Mouse (Mus musculus) testis, adult 2 months (tissue): ENCODE measurements at regions not wholly inside any gene's neighbourhood (a gene's known extent, or its start where the extent isn't known, plus 50 kb on each side); places are given as distances from the start of the nearest gene placed in this dataset.

ENCODE experiments used
- H3K27ac ChIP-seq: fragments of 200-500 bp; 2 replicates; pipeline ENCODE4 v1.5.1; 2012; ENCODE audit warnings: low read depth, low read length; ENCODE audit not compliant: control insufficient read depth, insufficient read depth
- H3K27me3 ChIP-seq: fragments of 200-500 bp; 2 replicates; pipeline ENCODE4 v1.6.1; 2012; ENCODE audit warnings: mild to moderate bottlenecking, low read length, moderate library complexity; ENCODE audit not compliant: control insufficient read depth, insufficient read depth
- H3K36me3 ChIP-seq: fragments of 200-500 bp; 2 replicates; pipeline ENCODE4 v1.6.1; 2012; ENCODE audit warnings: mild to moderate bottlenecking, low read length; ENCODE audit not compliant: control insufficient read depth, insufficient read depth
- H3K4me1 ChIP-seq: fragments of 200-500 bp; 2 replicates; pipeline ENCODE4 v1.6.1; 2012; ENCODE audit warnings: low read length; ENCODE audit not compliant: control insufficient read depth, insufficient read depth
- H3K4me3 ChIP-seq: fragments of 200-500 bp; 2 replicates; pipeline ENCODE4 v1.5.1; 2012; ENCODE audit warnings: low read depth, mild to moderate bottlenecking, low read length, moderate library complexity, mixed read lengths; ENCODE audit not compliant: control insufficient read depth
- CTCF ChIP-seq: fragments of 200-500 bp; IDR thresholded peaks from 2 replicates; pipeline ENCODE4 v1.5.1; 2012; ENCODE audit warnings: low read depth, mild to moderate bottlenecking, inconsistent platforms, low read length, moderate library complexity; ENCODE audit not compliant: control insufficient read depth, insufficient read depth, insufficient replicate concordance
- POLR2A ChIP-seq: fragments of 200-500 bp; IDR thresholded peaks from 2 replicates; pipeline ENCODE4 v1.6.1; 2012; ENCODE audit warnings: low read depth, mild to moderate bottlenecking, inconsistent platforms, low read length, moderate library complexity; ENCODE audit not compliant: control insufficient read depth

- H3K27ac ChIP-seq: no peak overlapping the region
- H3K27me3 ChIP-seq: no peaks in the 10 kb centered on the region
- TF ChIP-seq CTCF (no peak), POLR2A (no peak)
- H3K4me1 ChIP-seq: peaks cover 2% of the 10 kb centered on the region; the same call in 1 of the 2 replicates
- H3K4me3 ChIP-seq: no peak overlapping the region
- no peaks in the 10 kb centered on the region for H3K36me3 ChIP-seq
Measured at GRCm38 (mm10) chr13:81852309-81852978, 69.6 kb downstream of the Cetn3 start.

- Histone ChIP-seq H3K36me3 (no peaks in the 10 kb centered on the region), H3K4me3 (no peak overlapping the region), H3K27ac (no peak overlapping the region), H3K27me3 (no peaks in the 10 kb centered on the region), H3K4me1 (peaks cover 2% of the 10 kb centered on the region; the same call in 1 of the 2 replicates)
- TF ChIP-seq POLR2A: no peak
- no peak for TF ChIP-seq CTCF
Measured at GRCm38 (mm10) chr13:81856072-81856471, 73.2 kb downstream of the Cetn3 start.

DNA sequence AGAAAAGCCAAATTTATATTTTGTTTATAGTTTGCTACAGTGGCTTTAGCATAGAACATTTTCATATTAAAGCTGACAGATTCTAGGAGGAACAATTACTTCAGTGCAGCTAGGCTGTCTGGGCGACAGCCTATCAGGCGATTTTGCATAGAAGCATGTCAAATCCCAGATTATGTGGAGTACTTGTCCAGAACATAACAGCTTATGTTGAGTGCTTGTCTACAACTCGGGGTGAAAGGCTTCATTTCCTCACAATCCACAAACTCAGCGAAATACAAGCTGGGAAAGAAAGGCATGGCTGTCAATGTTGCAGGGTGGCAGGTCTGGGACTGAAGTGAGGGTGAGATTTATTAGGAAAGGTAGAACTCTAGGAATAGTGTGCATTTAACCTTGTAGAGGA is 77.8 kb downstream of the Cetn3 start:
- no peaks in the 10 kb centered on the region for H3K36me3 ChIP-seq
- H3K27ac ChIP-seq: no peak overlapping the region
- H3K27me3 ChIP-seq: no peaks in the 10 kb centered on the region
- TF ChIP-seq CTCF (no peak), POLR2A (no peak)
- no peak overlapping the region for H3K4me3 ChIP-seq
- no peaks in the 10 kb centered on the region for H3K4me1 ChIP-seq

DNA sequence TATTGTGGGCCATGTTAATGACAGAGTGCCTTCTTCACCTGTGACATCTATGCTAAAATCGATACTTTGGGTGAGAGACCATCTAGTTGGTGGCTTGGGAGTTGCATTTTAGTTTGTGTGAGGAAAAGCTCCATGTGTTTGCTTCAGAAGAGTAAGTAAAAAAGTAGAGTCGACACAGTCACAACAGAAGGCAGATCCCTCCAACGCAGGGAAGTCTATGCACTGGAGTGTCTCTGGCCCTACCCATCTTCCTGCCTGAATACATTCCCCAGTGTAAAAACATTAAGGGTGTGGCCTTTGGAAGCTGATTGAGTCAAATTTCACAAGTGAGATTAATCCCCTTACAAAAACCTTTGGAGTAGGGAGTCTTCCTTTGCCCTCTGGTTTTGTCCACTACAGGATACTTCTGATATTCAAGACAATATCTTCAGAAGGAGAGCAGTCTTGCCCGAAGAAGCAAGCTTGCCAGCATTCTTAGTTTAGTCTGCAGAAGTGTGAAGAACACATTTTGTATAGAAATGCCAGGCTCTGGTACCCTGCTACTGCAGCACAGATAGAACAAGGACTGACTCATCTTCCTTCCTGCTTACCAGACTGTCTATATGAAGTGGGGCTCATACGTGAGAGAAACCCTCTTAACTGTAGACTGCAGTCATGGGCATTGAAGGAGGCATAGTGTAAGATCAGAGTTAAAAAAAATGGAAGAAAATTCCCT is 79.2 kb downstream of the Cetn3 start:
- Histone ChIP-seq H3K27ac (no peak overlapping the region), H3K4me1 (no peaks in the 10 kb centered on the region), H3K36me3 (no peaks in the 10 kb centered on the region), H3K27me3 (no peaks in the 10 kb centered on the region), H3K4me3 (no peak overlapping the region)
- TF ChIP-seq POLR2A (no peak), CTCF (no peak)

DNA sequence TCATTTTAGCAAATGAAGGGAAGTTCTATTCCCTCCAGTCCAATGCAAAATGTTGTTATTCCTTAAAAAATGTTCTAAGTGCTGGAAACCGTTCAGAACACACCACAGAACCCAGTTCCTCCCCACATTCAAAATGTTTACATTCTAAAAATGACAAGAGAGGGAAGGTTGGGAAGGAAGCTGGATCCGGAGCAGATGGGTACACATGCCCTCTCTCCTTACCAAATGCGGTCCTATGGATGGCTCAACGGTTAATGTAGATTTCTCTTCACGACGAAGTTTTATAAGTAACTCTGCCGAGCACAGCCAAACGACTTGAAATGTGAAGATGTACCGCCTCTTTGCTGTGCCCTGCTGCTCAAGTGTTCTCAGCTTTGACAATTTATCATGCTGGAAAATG is 88.3 kb downstream of the Cetn3 start:
- H3K4me1 ChIP-seq: no peaks in the 10 kb centered on the region
- no peak overlapping the region for H3K27ac ChIP-seq
- no peaks in the 10 kb centered on the region for H3K36me3 ChIP-seq
- no peaks in the 10 kb centered on the region for H3K27me3 ChIP-seq
- no peak overlapping the region for H3K4me3 ChIP-seq
- TF ChIP-seq CTCF: no peak
- TF ChIP-seq POLR2A: no peak

- Histone ChIP-seq H3K27ac (no peak overlapping the region), H3K27me3 (no peaks in the 10 kb centered on the region), H3K4me1 (no peaks in the 10 kb centered on the region), H3K4me3 (no peak overlapping the region), H3K36me3 (no peaks in the 10 kb centered on the region)
- TF ChIP-seq POLR2A (no peak), CTCF (no peak)
Measured at GRCm38 (mm10) chr13:81885879-81886278, 103.0 kb downstream of the Cetn3 start.

- TF ChIP-seq POLR2A (no peak), CTCF (no peak)
- Histone ChIP-seq H3K4me1 (no peaks in the 10 kb centered on the region), H3K4me3 (no peak overlapping the region), H3K36me3 (no peaks in the 10 kb centered on the region), H3K27me3 (no peaks in the 10 kb centered on the region), H3K27ac (no peak overlapping the region)
Measured at GRCm38 (mm10) chr13:81930266-81930665, 147.4 kb downstream of the Cetn3 start.

DNA sequence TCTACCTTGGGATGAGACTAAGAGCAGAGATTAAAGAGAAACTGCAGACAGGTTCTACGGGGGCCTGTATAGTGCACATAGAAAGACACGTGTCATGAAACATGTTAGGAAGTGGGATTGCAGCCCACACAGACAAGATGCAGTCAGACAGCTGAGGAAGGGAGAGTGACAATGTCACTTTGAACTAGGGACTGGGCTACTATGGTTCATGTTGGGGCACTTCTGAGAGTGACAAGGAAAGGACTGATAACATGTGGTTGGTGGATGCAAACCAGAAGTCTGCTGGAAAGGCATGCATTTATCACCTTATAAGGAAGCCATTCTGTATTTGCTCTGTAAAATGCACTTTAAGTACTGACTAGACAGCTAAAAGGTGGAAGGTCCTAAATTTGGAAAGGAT is 148.3 kb downstream of the Cetn3 start:
- H3K27ac ChIP-seq: no peak overlapping the region
- no peak overlapping the region for H3K4me3 ChIP-seq
- TF ChIP-seq CTCF (no peak), POLR2A (no peak)
- H3K4me1 ChIP-seq: no peaks in the 10 kb centered on the region
- no peaks in the 10 kb centered on the region for H3K27me3 ChIP-seq
- no peaks in the 10 kb centered on the region for H3K36me3 ChIP-seq
